Mouse (Mus musculus) ES-E14 (cell line): ENCODE data around the gene Ccpg1.

ENCODE experiments used
- CHD2 ChIP-seq: IDR thresholded peaks from 2 replicates; pipeline ENCODE4 v1.6.1; 2014; ENCODE audit warnings: mild to moderate bottlenecking, low read depth, low read length, inconsistent platforms
- HCFC1 ChIP-seq: IDR thresholded peaks from 2 replicates; pipeline ENCODE4 v1.6.1; 2012; ENCODE audit warnings: low read length, inconsistent platforms, borderline replicate concordance; ENCODE audit not compliant: insufficient read depth
- MAFK ChIP-seq: IDR thresholded peaks from 2 replicates; pipeline ENCODE4 v1.6.1; 2014; ENCODE audit warnings: mild to moderate bottlenecking, low read depth, low read length, inconsistent platforms; ENCODE audit not compliant: insufficient read depth
- ZC3H11A ChIP-seq: IDR thresholded peaks from 2 replicates; pipeline ENCODE4 v1.6.1; 2012; ENCODE audit warnings: low read depth, mild to moderate bottlenecking, inconsistent platforms, low read length, borderline replicate concordance
- ZNF384 ChIP-seq: IDR thresholded peaks from 2 replicates; pipeline ENCODE4 v1.6.1; 2012; ENCODE audit warnings: low read depth, low read length, inconsistent platforms

DNA sequence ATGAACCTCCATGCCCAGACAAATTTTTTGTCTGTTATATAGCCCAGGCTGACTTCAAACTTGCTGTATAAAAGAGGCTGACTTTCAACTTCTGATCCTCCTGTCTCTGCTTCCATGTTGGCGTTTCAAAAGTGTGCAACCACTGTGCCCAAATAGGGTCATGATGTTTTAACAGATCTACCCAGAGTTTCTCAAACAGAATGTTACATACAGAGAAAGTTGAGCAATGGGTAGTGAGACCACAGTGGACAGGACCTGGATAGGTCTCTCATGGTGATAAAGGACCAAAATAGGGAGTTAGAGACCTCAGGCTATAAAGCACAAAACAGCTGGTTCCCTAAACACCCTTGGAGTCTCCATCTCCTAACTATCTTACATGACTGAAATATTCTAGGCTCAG, 45.2 kb downstream of the Ccpg1 start:
- TF ChIP-seq HCFC1 (no peak), MAFK (no peak), ZC3H11A (no peak), ZNF384 (no peak), CHD2 (no peak)
